Mouse (Mus musculus): ENCODE measurements around the gene Dmp1. TPM values are rescaled to one million over a fixed set of nuclear protein-coding genes. Genes with fewer than 3 reads are reported as not detected.

Dmp1 gene
- polyA plus RNA-seq (2015; fragmentation: Illumina TruSeq; extraction: RNeasy Lipid Tissue Mini Kit (QIAGEN cat#74804); ENCODE audit: low read depth, low replicate concordance): 5.6 TPM

DNA sequence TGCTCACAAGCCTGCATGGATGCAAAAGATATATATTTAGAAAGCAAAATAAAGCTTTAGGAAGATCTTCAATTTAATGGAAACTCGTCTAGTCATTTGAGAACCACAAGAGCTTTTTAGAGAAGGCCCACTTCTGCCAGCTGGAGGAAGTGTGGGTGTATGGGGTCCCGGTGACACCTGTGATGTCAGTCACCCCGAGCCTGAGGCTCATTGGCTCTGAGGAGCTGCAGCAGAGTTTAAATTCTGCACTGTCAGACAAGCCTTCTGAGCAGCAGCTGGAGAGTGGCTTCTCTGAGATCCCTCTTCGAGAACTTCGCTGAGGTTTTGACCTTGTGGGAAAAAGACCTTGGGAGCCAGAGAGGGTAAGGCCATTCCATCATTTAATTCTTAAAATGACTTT is at the start of gene Dmp1:
Dmp1 (plus strand) TSS at position 263 of the 400 bp plus-strand sequence.

GRCm38 (mm10) chr5:104170412-104170811 is 32.0 kb upstream of the Dmp1 start, which contains the start of gene Dspp:
Dspp (plus strand) TSS chr5:104170712.

Other genes with a start within 250 kb of the Dmp1 start
- not detected for gene Hsd17b13, start 225.2 kb upstream of the Dmp1 start, polyA plus RNA-seq (2015; fragmentation: Illumina TruSeq; extraction: RNeasy Lipid Tissue Mini Kit (QIAGEN cat#74804); ENCODE audit: low read depth, low replicate concordance)
- gene Hsd17b11, start 180.7 kb upstream of the Dmp1 start, polyA plus RNA-seq (2015; fragmentation: Illumina TruSeq; extraction: RNeasy Lipid Tissue Mini Kit (QIAGEN cat#74804); ENCODE audit: low read depth, low replicate concordance): 53.0 TPM
- gene Nudt9, start 156.3 kb upstream of the Dmp1 start, polyA plus RNA-seq (2015; fragmentation: Illumina TruSeq; extraction: RNeasy Lipid Tissue Mini Kit (QIAGEN cat#74804); ENCODE audit: low read depth, low replicate concordance): 72.6 TPM
- not detected for gene Gm17660, start 125.0 kb upstream of the Dmp1 start, polyA plus RNA-seq (2015; fragmentation: Illumina TruSeq; extraction: RNeasy Lipid Tissue Mini Kit (QIAGEN cat#74804); ENCODE audit: low read depth, low replicate concordance)
- gene Sparcl1, start 88.9 kb upstream of the Dmp1 start, polyA plus RNA-seq (2015; fragmentation: Illumina TruSeq; extraction: RNeasy Lipid Tissue Mini Kit (QIAGEN cat#74804); ENCODE audit: low read depth, low replicate concordance): 1,626 TPM
- not detected for gene Dspp, start 31.9 kb upstream of the Dmp1 start, polyA plus RNA-seq (2015; fragmentation: Illumina TruSeq; extraction: RNeasy Lipid Tissue Mini Kit (QIAGEN cat#74804); ENCODE audit: low read depth, low replicate concordance)
- not detected for gene Ibsp, start 96.6 kb downstream of the Dmp1 start, polyA plus RNA-seq (2015; fragmentation: Illumina TruSeq; extraction: RNeasy Lipid Tissue Mini Kit (QIAGEN cat#74804); ENCODE audit: low read depth, low replicate concordance)
- not detected for gene Mepe, start 122.7 kb downstream of the Dmp1 start, polyA plus RNA-seq (2015; fragmentation: Illumina TruSeq; extraction: RNeasy Lipid Tissue Mini Kit (QIAGEN cat#74804); ENCODE audit: low read depth, low replicate concordance)
- gene Spp1, start 232.5 kb downstream of the Dmp1 start, polyA plus RNA-seq (2015; fragmentation: Illumina TruSeq; extraction: RNeasy Lipid Tissue Mini Kit (QIAGEN cat#74804); ENCODE audit: low read depth, low replicate concordance): 38.0 TPM